Mouse (Mus musculus) neural tube, embryonic 11.5 days (tissue): Measurements from ENCODE around the gene Higd1a. TPM values are rescaled to one million over a fixed set of nuclear protein-coding genes. Genes with fewer than 3 reads are reported as not detected.

Experiments used
- ATAC-seq: fragments of 200-750 bp; cut with Nextera tagmentation; 2 replicates; pipeline ENCODE4 v1.8.0; 2017; ENCODE audit warnings: moderate number of reproducible peaks, mild to moderate bottlenecking, moderate TSS enrichment, moderate library complexity; ENCODE audit not compliant: insufficient read depth, low FRiP score, low TSS enrichment
- DNase-seq: peaks from one replicate; pipeline ENCODE4 v3.0.0-alpha.2; 2015; ENCODE audit warnings: low spot score
- H3K27ac ChIP-seq: fragments of 300-500 bp; sonication (generic); 2 replicates; pipeline ENCODE4 v1.5.1; 2014; ENCODE audit warnings: low read depth, mild to moderate bottlenecking, low read length
- H3K27me3 ChIP-seq: fragments of 300-500 bp; sonication (generic); 2 replicates; pipeline ENCODE4 v1.6.1; 2014; ENCODE audit warnings: mild to moderate bottlenecking, low read length, mixed read lengths; ENCODE audit not compliant: control insufficient read depth, insufficient read depth
- H3K36me3 ChIP-seq: fragments of 300-500 bp; sonication (generic); 2 replicates; pipeline ENCODE4 v1.6.1; 2014; ENCODE audit warnings: mild to moderate bottlenecking, low read length, moderate library complexity, mixed read lengths; ENCODE audit not compliant: control insufficient read depth, insufficient read depth
- H3K4me1 ChIP-seq: fragments of 300-500 bp; sonication (generic); 2 replicates; pipeline ENCODE4 v1.6.1; 2014; ENCODE audit warnings: low read length, mixed read lengths; ENCODE audit not compliant: control insufficient read depth, insufficient read depth
- H3K4me2 ChIP-seq: fragments of 300-500 bp; sonication (generic); 2 replicates; pipeline ENCODE4 v1.6.1; 2014; ENCODE audit warnings: low read depth, mild to moderate bottlenecking, moderate library complexity
- H3K4me3 ChIP-seq: fragments of 300-500 bp; sonication (generic); 2 replicates; pipeline ENCODE4 v1.5.1; 2014; ENCODE audit warnings: low read depth, low read length
- H3K9ac ChIP-seq: fragments of 300-500 bp; sonication (generic); 2 replicates; pipeline ENCODE4 v1.6.1; 2014; ENCODE audit warnings: mild to moderate bottlenecking, low read length
- H3K9me3 ChIP-seq: fragments of 300-500 bp; sonication (generic); 2 replicates; pipeline ENCODE4 v1.6.1; 2016; ENCODE audit warnings: low read length; ENCODE audit not compliant: control insufficient read depth
- WGBS: fragments of 180-500 bp; shearing (Covaris S2); extraction: QIAGEN DNeasy Blood & Tissue Kit; methylation state at CpG from one replicate; pipeline ENCODE4 v1.1.7; 2014; 5-methylcytosine and 5-hydroxymethylcytosine counted together
- polyA plus RNA-seq: library from polyadenylated mRNA; unstranded; fragments of >200 nt; fragmentation: Nextera tagmentation; extraction: Ambion mirVana; gene quantifications from 2 replicates; pipeline ENCODE4 v1.2.1, GENCODE M21; 2014

Higd1a gene
- polyA plus RNA-seq, 1 experiment from 2014 or later: 151 TPM

GRCm38 (mm10) chr9:121868236-121868635 lies 10.1 kb upstream of the Higd1a start:
- no peaks in the 10 kb centered on the region for H3K4me1 ChIP-seq
- no peak overlapping the region for H3K27ac ChIP-seq
- WGBS: 86% methylated on average over 6 of the region's 6 CpGs
- ATAC-seq: no peak
- H3K36me3 ChIP-seq: no peaks in the 10 kb centered on the region
- H3K4me3 ChIP-seq: no peak overlapping the region
- H3K27me3 ChIP-seq: no peaks in the 10 kb centered on the region
- DNase-seq: no peak
- H3K4me2 ChIP-seq: no peak overlapping the region
- no peaks in the 10 kb centered on the region for H3K9me3 ChIP-seq
- no peak overlapping the region for H3K9ac ChIP-seq

- ATAC-seq: no peak
- no peak for DNase-seq
- Histone ChIP-seq H3K36me3 (no peaks in the 10 kb centered on the region), H3K4me1 (no peaks in the 10 kb centered on the region), H3K27me3 (no peaks in the 10 kb centered on the region), H3K9me3 (no peaks in the 10 kb centered on the region), H3K9ac (no peak overlapping the region), H3K27ac (no peak overlapping the region), H3K4me2 (no peak overlapping the region), H3K4me3 (no peak overlapping the region)
- WGBS: 91% methylated on average over 6 of the region's 6 CpGs
These were observed 9.5 kb upstream of the Higd1a start for GRCm38 (mm10) chr9:121867632-121868031.

GRCm38 (mm10) chr9:121865425-121866008 lies 7.4 kb upstream of the Higd1a start:
- Histone ChIP-seq H3K27ac (no peak overlapping the region), H3K4me3 (no peak overlapping the region), H3K4me2 (no peak overlapping the region), H3K9ac (no peak overlapping the region), H3K9me3 (no peaks in the 10 kb centered on the region), H3K27me3 (no peaks in the 10 kb centered on the region), H3K36me3 (no peaks in the 10 kb centered on the region), H3K4me1 (no peaks in the 10 kb centered on the region)
- 32% methylated on average over 3 of the region's 3 CpGs for WGBS
- ATAC-seq: no peak
- no peak for DNase-seq

GRCm38 (mm10) chr9:121864837-121865236 lies 6.7 kb upstream of the Higd1a start:
- Histone ChIP-seq H3K36me3 (no peaks in the 10 kb centered on the region), H3K27me3 (no peaks in the 10 kb centered on the region), H3K4me1 (no peaks in the 10 kb centered on the region), H3K9me3 (no peaks in the 10 kb centered on the region), H3K4me2 (no peak overlapping the region), H3K4me3 (no peak overlapping the region), H3K9ac (no peak overlapping the region), H3K27ac (no peak overlapping the region)
- WGBS: 75% methylated on average over 4 of the region's 4 CpGs
- DNase-seq (no peak), ATAC-seq (no peak)

- WGBS: 89% methylated on average over 2 of the region's 2 CpGs
- Histone ChIP-seq H3K9ac (no peak overlapping the region), H3K4me1 (no peaks in the 10 kb centered on the region; the same call in 1 of the 2 replicates), H3K4me2 (no peak overlapping the region), H3K36me3 (no peaks in the 10 kb centered on the region), H3K4me3 (no peak overlapping the region), H3K27ac (no peak overlapping the region), H3K27me3 (no peaks in the 10 kb centered on the region), H3K9me3 (no peaks in the 10 kb centered on the region)
- DNase-seq: no peak
- no peak for ATAC-seq
These were observed 2.8 kb upstream of the Higd1a start for GRCm38 (mm10) chr9:121860921-121861320.

GRCm38 (mm10) chr9:121859345-121859744 lies 1.2 kb upstream of the Higd1a start:
- Histone ChIP-seq H3K4me1 (no peaks in the 10 kb centered on the region; the same call in 1 of the 2 replicates), H3K36me3 (no peaks in the 10 kb centered on the region), H3K27me3 (no peaks in the 10 kb centered on the region), H3K27ac (no peak overlapping the region), H3K4me3 (no peak overlapping the region), H3K9me3 (no peaks in the 10 kb centered on the region), H3K4me2 (no peak overlapping the region), H3K9ac (no peak overlapping the region)
- DNase-seq (no peak), ATAC-seq (no peak)
- 92% methylated on average over 2 of the region's 2 CpGs for WGBS

- DNase-seq (peak; percentile 99), ATAC-seq (peak; percentile 98)
- under 1% methylated on average over 69 of the region's 70 CpGs for WGBS
- H3K27ac ChIP-seq: peak overlapping the region; percentile 93
- peak overlapping the region; percentile 79 for H3K4me3 ChIP-seq
- no peaks in the 10 kb centered on the region for H3K36me3 ChIP-seq
- no peaks in the 10 kb centered on the region; the same call in 1 of the 2 replicates for H3K4me1 ChIP-seq
- H3K4me2 ChIP-seq: peak overlapping the region; percentile 87
- H3K9ac ChIP-seq: peak overlapping the region; percentile 81
- no peaks in the 10 kb centered on the region for H3K27me3 ChIP-seq
- no peaks in the 10 kb centered on the region for H3K9me3 ChIP-seq
These were observed 549 bp downstream of the Higd1a start for GRCm38 (mm10) chr9:121857474-121858152.

- Histone ChIP-seq H3K36me3 (no peaks in the 10 kb centered on the region), H3K27ac (peak overlapping the region; percentile 93), H3K4me1 (no peaks in the 10 kb centered on the region; the same call in 1 of the 2 replicates), H3K9me3 (no peaks in the 10 kb centered on the region), H3K4me3 (peak overlapping the region; percentile 79), H3K27me3 (no peaks in the 10 kb centered on the region), H3K4me2 (peak overlapping the region; percentile 87), H3K9ac (peak overlapping the region; percentile 81)
- no peak; the same call in none of the 2 replicates for ATAC-seq
- WGBS: 2% methylated on average over 39 of the region's 39 CpGs
- no peak for DNase-seq
These were observed 1.3 kb downstream of the Higd1a start for GRCm38 (mm10) chr9:121856649-121857416.
